Comparison of ENCODE assay signal across 25 mouse cellular contexts in genomic region chr14:79244571-79244970, GRCm38 (mm10). TPM values are rescaled to one million over a fixed set of nuclear protein-coding genes. Genes with fewer than 3 reads are reported as not detected.
DNase-seq lines count a peak whose midpoint lies in the region; ATAC-seq and TF ChIP-seq lines count a peak whose summit lies in the region.
"Had no signal": no experiment of that assay in that cellular context is flagged by ENCODE, and none has a peak within 500 bp of the region (broad histone marks: within the 10 kb centered on the region; RNA-seq: fewer than 3 reads in every experiment).

No protein-coding gene starts in this region.

- H3K4me1 ChIP-seq in forebrain, embryonic 13.5 days: peaks cover 3% of the 10 kb centered on the region; the same call in 1 of the 2 replicates
- H3K4me1 ChIP-seq in liver, embryonic 12.5 days: no peaks in the 10 kb centered on the region

- H3K27me3 ChIP-seq in forebrain, embryonic 13.5 days: no peaks in the 10 kb centered on the region
- no peaks in the 10 kb centered on the region for H3K27me3 ChIP-seq in liver, embryonic 12.5 days (replicated peaks)
- H3K27me3 ChIP-seq: embryonic facial prominence, embryonic 12.5 days; limb, embryonic 12.5 days; neural tube, embryonic 13.5 days had no signal

- ATAC-seq in forebrain, embryonic 13.5 days: 0 out of 2 replicates have a peak, but pooled peaks have one; percentile 50
- ATAC-seq in liver, embryonic 12.5 days: no peak

- H3K9ac ChIP-seq in forebrain, embryonic 13.5 days: no peak overlapping the region
- H3K9ac ChIP-seq in liver, embryonic 12.5 days: no peak overlapping the region
- H3K9ac ChIP-seq: embryonic facial prominence, embryonic 12.5 days; limb, embryonic 12.5 days; liver, embryonic 14.5 days; neural tube, embryonic 13.5 days had no signal

- H3K27ac ChIP-seq in layer of hippocampus, adult 2 months: peak overlapping the region; percentile 28; the same call in 1 of the 2 replicates
- no peak overlapping the region for H3K27ac ChIP-seq in forebrain, embryonic 13.5 days
- no peak overlapping the region for H3K27ac ChIP-seq in liver, embryonic 12.5 days
- H3K27ac ChIP-seq: embryonic facial prominence, embryonic 12.5 days; kidney, postnatal 0 days; limb, embryonic 12.5 days; liver, embryonic 14.5 days; neural tube, embryonic 13.5 days had no signal

- H3K36me3 ChIP-seq in forebrain, embryonic 13.5 days (ENCODE audit: poor library complexity, severe bottlenecking): no peaks in the 10 kb centered on the region
- H3K36me3 ChIP-seq in liver, embryonic 12.5 days: no peaks in the 10 kb centered on the region
- H3K36me3 ChIP-seq: embryonic facial prominence, embryonic 12.5 days; limb, embryonic 12.5 days; neural tube, embryonic 13.5 days had no signal

- peak; percentile 33 for DNase-seq in cerebellum, adult 9-11 months
- DNase-seq in cerebellum, adult 11-12 months: no peak
- no peak for DNase-seq in layer of hippocampus, adult 2 months (ENCODE audit: low spot score in 2 of 2)
- DNase-seq in layer of hippocampus, postnatal 10 days (ENCODE audit: low spot score in 2 of 2): no peak
- DNase-seq in R1 (ENCODE audit: low read depth, low spot score): peak; percentile 8
- no peak for DNase-seq in spleen, postnatal 10 days (ENCODE audit: low spot score in 2 of 2)
- DNase-seq: adrenal gland, adult 2 months; heart, adult 11 months; heart, postnatal 4 days; kidney, adult 11 months had no signal

- TF ChIP-seq CTCF in layer of hippocampus, adult 2 months (conservative IDR thresholded peaks at IDR 0.05): no peak

- WGBS in forebrain, embryonic 13.5 days: 59% methylated on average over 3 of the region's 3 CpGs
- WGBS in liver, embryonic 12.5 days (ENCODE audit: insufficient replicate concordance): 50% methylated on average over 3 of the region's 3 CpGs

- H3K4me3 ChIP-seq in layer of hippocampus, adult 2 months: no peak overlapping the region
- H3K4me3 ChIP-seq in forebrain, embryonic 13.5 days: no peak overlapping the region
- no peak overlapping the region for H3K4me3 ChIP-seq in liver, embryonic 12.5 days
- H3K4me3 ChIP-seq: embryonic facial prominence, embryonic 12.5 days; limb, embryonic 12.5 days; neural tube, embryonic 13.5 days had no signal

- H3K9me3 ChIP-seq in forebrain, embryonic 13.5 days (replicated peaks): peaks cover 5% of the 10 kb centered on the region; the same call in 1 of the 2 replicates
- no peaks in the 10 kb centered on the region for H3K9me3 ChIP-seq in liver, embryonic 12.5 days (replicated peaks)
- H3K9me3 ChIP-seq: embryonic facial prominence, embryonic 12.5 days; limb, embryonic 12.5 days had no signal

- H3K4me2 ChIP-seq in forebrain, embryonic 13.5 days: no peak overlapping the region
- H3K4me2 ChIP-seq in liver, embryonic 12.5 days: no peak overlapping the region
- H3K4me2 ChIP-seq: embryonic facial prominence, embryonic 12.5 days; limb, embryonic 12.5 days; neural tube, embryonic 13.5 days had no signal

RNA-seq across cellular contexts. Expression of gene Zfp957, which starts 2.6 kb away (rescaled TPM):
- total RNA-seq in layer of hippocampus, adult 2 months (2021): not detected
- not detected for total RNA-seq in layer of hippocampus, postnatal 10 days (2021)
- not detected in 2 replicates for polyA plus RNA-seq in forebrain, embryonic 13.5 days (2015; fragmentation: Nextera tagmentation; extraction: Ambion mirVana)
- polyA plus RNA-seq in liver, embryonic 12.5 days (2016; fragmentation: Nextera tagmentation; extraction: Ambion mirVana): not detected in 2 replicates
- total RNA-seq: adrenal gland, adult 2 months; CH12.LX; gastrocnemius, adult 8-10 months; heart, postnatal 4 days; layer of hippocampus, adult 8-10 months; left cerebral cortex, adult 8-10 months; megakaryocyte progenitor cell, adult 5-6 weeks had no signal
- polyA plus RNA-seq: adrenal gland, adult 2 months; cortical plate, adult 2 months; embryonic facial prominence, embryonic 12.5 days; heart, embryonic 14.5 days; kidney, postnatal 0 days; limb, embryonic 12.5 days; liver, embryonic 14.5 days; lung, embryonic 16.5 days; neural tube, embryonic 13.5 days had no signal

RNA-seq across cellular contexts. Expression of gene Rgcc, which starts 56.9 kb away (rescaled TPM):
- total RNA-seq in layer of hippocampus, adult 2 months (2021): 10 to 100 TPM; 37.1 to 40.7 TPM
- total RNA-seq in layer of hippocampus, postnatal 10 days (2021): 10 to 100 TPM; 37.3 to 45.2 TPM
- 78.3 and 106 TPM in 2 replicates for polyA plus RNA-seq in forebrain, embryonic 13.5 days (2015; fragmentation: Nextera tagmentation; extraction: Ambion mirVana)
- 302 and 307 TPM in 2 replicates for polyA plus RNA-seq in liver, embryonic 12.5 days (2016; fragmentation: Nextera tagmentation; extraction: Ambion mirVana)

Comparison
In these comparisons a context has a peak if more than half of its experiments do, and no peak if none do; other contexts are left out.
1. DNase-seq: peak in cerebellum, adult 9-11 months (single experiment) and R1 (single experiment); none in cerebellum, adult 11-12 months (single experiment), layer of hippocampus, adult 2 months (0 of 2), layer of hippocampus, postnatal 10 days (0 of 2) and spleen, postnatal 10 days (0 of 2).